17 mouse cellular contexts compared by ENCODE assay signal in genomic region chr13:102726876-102727275, GRCm38 (mm10).
"Had no signal": no experiment of that assay in that cellular context is flagged by ENCODE, and none has a peak within 500 bp of the region (broad histone marks: within the 10 kb centered on the region; RNA-seq: fewer than 3 reads in every experiment).

No protein-coding gene starts in this region.

- H3K4me3 ChIP-seq: liver, embryonic 15.5 days; lung, embryonic 15.5 days; megakaryocyte, embryonic 14.5 days; midbrain, embryonic 12.5 days; midbrain, embryonic 15.5 days; neural tube, embryonic 12.5 days; stomach, embryonic 15.5 days had no signal

- H3K27ac ChIP-seq: liver, embryonic 15.5 days; lung, embryonic 15.5 days; macrophage; midbrain, embryonic 12.5 days; midbrain, embryonic 15.5 days; neural tube, embryonic 12.5 days; stomach, embryonic 15.5 days; stomach, postnatal 0 days had no signal

- DNase-seq: liver, postnatal 0 days; lung, adult 2 months; lung, postnatal 14 days; lung, postnatal 36 days; right cerebral cortex, postnatal 14 days; thymus, adult 2 months; thymus, postnatal 25 days; thymus, postnatal 4 days had no signal
